Mouse (Mus musculus) embryo, embryonic 11.5 days (tissue): Measurements from ENCODE around the gene Fbxo30.

ENCODE experiments used
- DNase-seq: peaks from one replicate; pipeline ENCODE4 v3.0.0-alpha.2; 2012; ENCODE audit warnings: low read depth, low spot score

Fbxo30 gene

GRCm38 (mm10) chr10:11322316-11322715 is 41.2 kb downstream of the Fbxo30 start:
- DNase-seq = no peak

GRCm38 (mm10) chr10:11323202-11323898 is 42.2 kb downstream of the Fbxo30 start:
- DNase-seq = no peak

GRCm38 (mm10) chr10:11326526-11326925 is 45.4 kb downstream of the Fbxo30 start:
- DNase-seq = no peak

GRCm38 (mm10) chr10:11343205-11344141 is 62.3 kb downstream of the Fbxo30 start, which contains the start of gene Epm2a:
TSS of gene Epm2a (plus strand) at chr10:11343404.
- peak; percentile 77 for DNase-seq

GRCm38 (mm10) chr10:11344536-11345468 is 63.7 kb downstream of the Fbxo30 start:
- no peak for DNase-seq
